Mouse (Mus musculus) monocyte, adult 5-6 weeks (primary cell): ENCODE measurements around the gene Naa80. TPM values are rescaled to one million over a fixed set of nuclear protein-coding genes. Genes with fewer than 3 reads are reported as not detected.
"Not testable (repeated sequence)": the region's sequence is repeated elsewhere in the genome, so short reads cannot be mapped to it uniquely, and the experiment has no call there.

Experiments used
- ATAC-seq: fragments of 153-309, 156-312 bp; replicated peaks from 2 replicates; pipeline ENCODE4 v1.8.0; 2017; ENCODE audit warnings: mild to moderate bottlenecking; ENCODE audit not compliant: low TSS enrichment, insufficient number of reproducible peaks, severe bottlenecking, poor library complexity, low FRiP score
- total RNA-seq: library from RNA; stranded (forward); fragments of 200-1000, 200-491, 200-594 nt; gene quantifications from 3 replicates; pipeline ENCODE4 v1.2.3, GENCODE M21; 2017

The Naa80 gene
- total RNA-seq, 1 experiment from 2014 or later = 3.6 TPM

- ATAC-seq = peak; percentile 73
Observed at GRCm38 (mm10) chr9:107568331-107569261, 10.1 kb upstream of the Naa80 start.

- no peak for ATAC-seq
Observed at GRCm38 (mm10) chr9:107569270-107569669, 9.4 kb upstream of the Naa80 start.

- ATAC-seq = no peak
Observed at GRCm38 (mm10) chr9:107570016-107570415, 8.7 kb upstream of the Naa80 start.

- no peak for ATAC-seq
Observed at GRCm38 (mm10) chr9:107570845-107571244, 7.8 kb upstream of the Naa80 start.

- no peak for ATAC-seq
Observed at GRCm38 (mm10) chr9:107571534-107572326, 7.0 kb upstream of the Naa80 start.

- ATAC-seq = no peak
Observed at GRCm38 (mm10) chr9:107572327-107572662, 6.4 kb upstream of the Naa80 start.

GRCm38 (mm10) chr9:107573774-107574173 is 4.9 kb upstream of the Naa80 start:
- ATAC-seq = not testable (repeated sequence)

- no peak for ATAC-seq
Observed at GRCm38 (mm10) chr9:107575579-107576356, 2.9 kb upstream of the Naa80 start.

GRCm38 (mm10) chr9:107576357-107577107 is 2.2 kb upstream of the Naa80 start, which contains the start of gene Hyal1:
Gene Hyal1 (plus strand): TSS chr9:107576927.
- ATAC-seq = no peak

GRCm38 (mm10) chr9:107577871-107578270 is 816 bp upstream of the Naa80 start:
- ATAC-seq = no peak

GRCm38 (mm10) chr9:107579023-107579900 is 575 bp downstream of the Naa80 start:
- no peak for ATAC-seq

GRCm38 (mm10) chr9:107580501-107581317 is 2.0 kb downstream of the Naa80 start, which contains the start of gene Hyal3:
Gene Hyal3 (plus strand): TSS chr9:107580818.
- ATAC-seq = peak; percentile 79

GRCm38 (mm10) chr9:107581584-107581983 is 2.9 kb downstream of the Naa80 start:
- ATAC-seq = no peak

- ATAC-seq = no peak
Observed at GRCm38 (mm10) chr9:107582509-107583062, 3.9 kb downstream of the Naa80 start.

GRCm38 (mm10) chr9:107583174-107583573 is 4.5 kb downstream of the Naa80 start:
- ATAC-seq = no peak

- no peak for ATAC-seq
Observed at GRCm38 (mm10) chr9:107586504-107586903, 7.8 kb downstream of the Naa80 start.
